Mouse (Mus musculus): ENCODE results near the gene Cyld. TPM values are rescaled to one million over a fixed set of nuclear protein-coding genes. Genes with fewer than 3 reads are reported as not detected.

The Cyld gene
- polyA plus RNA-seq, 1 experiment from 2014 or later = 11.2 TPM

- Histone ChIP-seq H3K4me3 (no peak overlapping the region), H3K27ac (replicated peaks) (no peak overlapping the region), H3K27me3 (replicated peaks; ENCODE audit: low read depth, poor library complexity, severe bottlenecking) (peaks cover 4% of the 10 kb centered on the region; the same call in 1 of the 2 replicates), H3K4me1 (peaks cover 39% of the 10 kb centered on the region), H3K36me3 (replicated peaks) (no peaks in the 10 kb centered on the region), H3K9me3 (no peaks in the 10 kb centered on the region)
- DNase-seq (ENCODE audit: low spot score) = peak; percentile 10
- 44% methylated on average over 7 of the region's 7 CpGs for WGBS
These were observed 4.9 kb upstream of the Cyld start for GRCm38 (mm10) chr8:88691961-88692360.

GRCm38 (mm10) chr8:88692866-88693265 is 4.0 kb upstream of the Cyld start:
- DNase-seq (ENCODE audit: low spot score) = peak; percentile 7
- 86% methylated on average over 6 of the region's 6 CpGs for WGBS
- no peak overlapping the region for H3K27ac ChIP-seq (replicated peaks)
- no peaks in the 10 kb centered on the region for H3K9me3 ChIP-seq
- no peaks in the 10 kb centered on the region for H3K36me3 ChIP-seq (replicated peaks)
- no peak overlapping the region for H3K4me3 ChIP-seq
- H3K27me3 ChIP-seq (replicated peaks; ENCODE audit: low read depth, poor library complexity, severe bottlenecking) = peaks cover 4% of the 10 kb centered on the region; the same call in 1 of the 2 replicates
- peaks cover 47% of the 10 kb centered on the region for H3K4me1 ChIP-seq

- no peaks in the 10 kb centered on the region for H3K9me3 ChIP-seq
- peak; percentile 44 for DNase-seq (ENCODE audit: low spot score)
- peaks cover 4% of the 10 kb centered on the region; the same call in 1 of the 2 replicates for H3K27me3 ChIP-seq (replicated peaks; ENCODE audit: low read depth, poor library complexity, severe bottlenecking)
- WGBS = 61% methylated on average over 4 of the region's 4 CpGs
- H3K4me1 ChIP-seq = peaks cover 50% of the 10 kb centered on the region
- H3K36me3 ChIP-seq (replicated peaks) = no peaks in the 10 kb centered on the region
- H3K27ac ChIP-seq (replicated peaks) = no peak overlapping the region
- no peak overlapping the region for H3K4me3 ChIP-seq
These were observed 3.5 kb upstream of the Cyld start for GRCm38 (mm10) chr8:88693376-88693775.

- Histone ChIP-seq H3K27ac (replicated peaks) (no peak overlapping the region), H3K27me3 (replicated peaks; ENCODE audit: low read depth, poor library complexity, severe bottlenecking) (peaks cover 4% of the 10 kb centered on the region; the same call in 1 of the 2 replicates), H3K4me1 (peaks cover 50% of the 10 kb centered on the region), H3K9me3 (no peaks in the 10 kb centered on the region), H3K36me3 (replicated peaks) (no peaks in the 10 kb centered on the region), H3K4me3 (no peak overlapping the region)
- 78% methylated on average over 7 of the region's 7 CpGs for WGBS
- peak; percentile 6 for DNase-seq (ENCODE audit: low spot score)
These were observed 2.5 kb upstream of the Cyld start for GRCm38 (mm10) chr8:88694291-88694690.

GRCm38 (mm10) chr8:88696228-88696627 is 600 bp upstream of the Cyld start:
- peak overlapping the region; percentile 92 for H3K4me3 ChIP-seq
- H3K4me1 ChIP-seq = peaks cover 48% of the 10 kb centered on the region
- WGBS = 30% methylated on average over 7 of the region's 7 CpGs
- no peaks in the 10 kb centered on the region for H3K9me3 ChIP-seq
- peaks cover 4% of the 10 kb centered on the region; the same call in 1 of the 2 replicates for H3K27me3 ChIP-seq (replicated peaks; ENCODE audit: low read depth, poor library complexity, severe bottlenecking)
- no peaks in the 10 kb centered on the region for H3K36me3 ChIP-seq (replicated peaks)
- DNase-seq (ENCODE audit: low spot score) = peak; percentile 5
- H3K27ac ChIP-seq (replicated peaks) = no peak overlapping the region

GRCm38 (mm10) chr8:88697642-88698031 is 809 bp downstream of the Cyld start:
- WGBS = 21% methylated on average over 4 of the region's 4 CpGs
- H3K27ac ChIP-seq (replicated peaks) = peak overlapping the region; percentile 88
- no peak for DNase-seq (ENCODE audit: low spot score)

GRCm38 (mm10) chr8:88698048-88698447 is 1.2 kb downstream of the Cyld start:
- Histone ChIP-seq H3K4me1 (peaks cover 30% of the 10 kb centered on the region), H3K9me3 (no peaks in the 10 kb centered on the region), H3K27ac (replicated peaks) (no peak overlapping the region), H3K27me3 (replicated peaks; ENCODE audit: low read depth, poor library complexity, severe bottlenecking) (peaks cover 4% of the 10 kb centered on the region; the same call in 1 of the 2 replicates), H3K36me3 (replicated peaks) (no peaks in the 10 kb centered on the region), H3K4me3 (peak overlapping the region; percentile 92)
- no peak for DNase-seq (ENCODE audit: low spot score)
- 57% methylated on average over 2 of the region's 2 CpGs for WGBS

More at GRCm38 (mm10) chr8:88697642-88698031, 809 bp downstream of the Cyld start:
- H3K36me3 ChIP-seq (replicated peaks) = no peaks in the 10 kb centered on the region
- peak overlapping the region; percentile 92 for H3K4me3 ChIP-seq
- H3K4me1 ChIP-seq = peaks cover 34% of the 10 kb centered on the region
- peaks cover 4% of the 10 kb centered on the region; the same call in 1 of the 2 replicates for H3K27me3 ChIP-seq (replicated peaks; ENCODE audit: low read depth, poor library complexity, severe bottlenecking)
- H3K9me3 ChIP-seq = no peaks in the 10 kb centered on the region

- H3K4me1 ChIP-seq = peaks cover 10% of the 10 kb centered on the region
- no peak overlapping the region for H3K4me3 ChIP-seq
- H3K27me3 ChIP-seq (replicated peaks; ENCODE audit: low read depth, poor library complexity, severe bottlenecking) = no peaks in the 10 kb centered on the region
- WGBS = 35% methylated on average over 2 of the region's 2 CpGs
- no peak overlapping the region for H3K27ac ChIP-seq (replicated peaks)
- H3K9me3 ChIP-seq = no peaks in the 10 kb centered on the region
- no peak for DNase-seq (ENCODE audit: low spot score)
- H3K36me3 ChIP-seq (replicated peaks) = no peaks in the 10 kb centered on the region
These were observed 4.8 kb downstream of the Cyld start for GRCm38 (mm10) chr8:88701611-88702010.

GRCm38 (mm10) chr8:88702816-88703215 is 6.0 kb downstream of the Cyld start:
- H3K4me3 ChIP-seq = no peak overlapping the region
- 87% methylated on average over 3 of the region's 3 CpGs for WGBS

GRCm38 (mm10) chr8:88723256-88723963 is 26.6 kb downstream of the Cyld start:
- Histone ChIP-seq H3K36me3 (replicated peaks) (peaks cover 14% of the 10 kb centered on the region), H3K9me3 (no peaks in the 10 kb centered on the region)
- 95% methylated on average over 2 of the region's 2 CpGs for WGBS

More at GRCm38 (mm10) chr8:88702816-88703215, 6.0 kb downstream of the Cyld start:
- Histone ChIP-seq H3K4me1 (peaks cover 3% of the 10 kb centered on the region), H3K9me3 (no peaks in the 10 kb centered on the region), H3K36me3 (replicated peaks) (no peaks in the 10 kb centered on the region), H3K27me3 (replicated peaks; ENCODE audit: low read depth, poor library complexity, severe bottlenecking) (no peaks in the 10 kb centered on the region), H3K27ac (replicated peaks) (no peak overlapping the region)
- DNase-seq (ENCODE audit: low spot score) = no peak

GRCm38 (mm10) chr8:88755175-88755791 is 58.5 kb downstream of the Cyld start:
- no peaks in the 10 kb centered on the region for H3K36me3 ChIP-seq (replicated peaks)
- peaks cover 15% of the 10 kb centered on the region; the same call in 1 of the 2 replicates for H3K27me3 ChIP-seq (replicated peaks; ENCODE audit: low read depth, poor library complexity, severe bottlenecking)
- H3K27ac ChIP-seq (replicated peaks) = no peak overlapping the region
- no peaks in the 10 kb centered on the region for H3K9me3 ChIP-seq
- 3% methylated on average over 14 of the region's 14 CpGs for WGBS
- no peak overlapping the region for H3K4me3 ChIP-seq
- 0 out of 2 replicates have a peak, but pooled peaks cover 3% of the 10 kb centered on the region for H3K4me1 ChIP-seq
- peak; percentile 84 for DNase-seq (ENCODE audit: low spot score)

More at GRCm38 (mm10) chr8:88723256-88723963, 26.6 kb downstream of the Cyld start:
- DNase-seq (ENCODE audit: low spot score) = no peak
- Histone ChIP-seq H3K27ac (replicated peaks) (no peak overlapping the region), H3K4me1 (no peaks in the 10 kb centered on the region), H3K4me3 (no peak overlapping the region), H3K27me3 (replicated peaks; ENCODE audit: low read depth, poor library complexity, severe bottlenecking) (no peaks in the 10 kb centered on the region)

GRCm38 (mm10) chr8:88761980-88762379 is 65.2 kb downstream of the Cyld start:
- Histone ChIP-seq H3K4me1 (peaks cover 10% of the 10 kb centered on the region), H3K27ac (replicated peaks) (no peak overlapping the region), H3K27me3 (replicated peaks; ENCODE audit: low read depth, poor library complexity, severe bottlenecking) (peaks cover 20% of the 10 kb centered on the region; the same call in 1 of the 2 replicates), H3K4me3 (no peak overlapping the region), H3K36me3 (replicated peaks) (no peaks in the 10 kb centered on the region), H3K9me3 (no peaks in the 10 kb centered on the region)
- DNase-seq (ENCODE audit: low spot score) = no peak
- 86% methylated on average over 12 of the region's 12 CpGs for WGBS

All from embryonic facial prominence, embryonic 10.5 days (tissue).